ENCODE assay signal across 27 mouse cellular contexts in the genomic region with DNA sequence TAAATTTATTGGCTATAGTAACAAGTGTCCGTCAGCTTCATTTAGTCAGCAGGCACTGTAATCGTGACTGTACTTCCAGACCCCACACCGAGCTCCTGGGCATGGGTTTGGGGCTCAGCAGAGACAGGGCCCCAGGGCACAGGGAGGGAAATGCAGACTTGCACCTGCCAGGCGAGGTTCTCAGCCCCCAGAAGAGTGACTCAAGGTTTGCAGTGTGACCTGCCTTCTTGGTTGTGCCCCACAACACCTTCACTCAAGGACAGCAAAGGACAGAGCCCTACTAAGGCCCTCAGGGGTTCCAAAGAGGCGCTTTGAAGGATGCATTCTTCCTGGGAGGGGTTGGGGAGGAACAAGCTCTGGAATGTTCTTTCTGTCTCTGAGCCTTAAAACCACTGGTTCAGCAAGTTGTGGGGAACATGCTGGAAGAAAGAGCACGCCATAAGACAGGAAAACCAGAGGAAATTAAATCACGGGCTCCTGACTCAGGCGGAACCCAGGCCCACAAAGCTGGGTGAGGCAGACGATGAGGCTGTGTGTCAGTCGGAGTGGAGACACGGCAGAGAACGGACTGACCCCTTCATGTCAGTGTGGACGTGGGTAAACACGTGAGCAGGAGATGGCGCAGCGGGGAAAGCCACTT. TPM values are rescaled to one million over a fixed set of nuclear protein-coding genes. Genes with fewer than 3 reads are reported as not detected.
DNase-seq lines count a peak whose midpoint lies in the region; ATAC-seq and TF ChIP-seq lines count a peak whose summit lies in the region.
"Had no signal": no experiment of that assay in that cellular context is flagged by ENCODE, and none has a peak within 500 bp of the region (broad histone marks: within the 10 kb centered on the region; RNA-seq: fewer than 3 reads in every experiment).

No protein-coding gene starts in this region.

- H3K27me3 ChIP-seq in intestine, embryonic 15.5 days (replicated peaks) = no peaks in the 10 kb centered on the region
- no peaks in the 10 kb centered on the region for H3K27me3 ChIP-seq in intestine, postnatal 0 days (replicated peaks; ENCODE audit: control insufficient read depth, insufficient read depth, low read length)
- H3K27me3 ChIP-seq in midbrain, postnatal 0 days (ENCODE audit: insufficient read depth, low read length) = no peaks in the 10 kb centered on the region
- no peaks in the 10 kb centered on the region for H3K27me3 ChIP-seq in midbrain, embryonic 11.5 days (ENCODE audit: control insufficient read depth, insufficient read depth, low read length)
- H3K27me3 ChIP-seq in liver, embryonic 13.5 days = no peaks in the 10 kb centered on the region
- H3K27me3 ChIP-seq: kidney, embryonic 15.5 days; midbrain, embryonic 12.5 days; stomach, embryonic 15.5 days had no signal

- H3K4me1 ChIP-seq in intestine, embryonic 15.5 days (replicated peaks) = peaks cover 20% of the 10 kb centered on the region
- peaks cover 5% of the 10 kb centered on the region; the same call in 1 of the 2 replicates for H3K4me1 ChIP-seq in intestine, postnatal 0 days (replicated peaks; ENCODE audit: control insufficient read depth, insufficient read depth, low read length)
- peaks cover 9% of the 10 kb centered on the region; the same call in 1 of the 2 replicates for H3K4me1 ChIP-seq in midbrain, postnatal 0 days (ENCODE audit: insufficient read depth, low read length)
- H3K4me1 ChIP-seq in midbrain, embryonic 11.5 days (ENCODE audit: control insufficient read depth, insufficient read depth, low read length) = peaks cover 15% of the 10 kb centered on the region
- peaks cover 28% of the 10 kb centered on the region for H3K4me1 ChIP-seq in bone marrow macrophage, adult 2 months (ENCODE audit: control insufficient read depth, insufficient read depth, low read length)
- peaks cover 47% of the 10 kb centered on the region for H3K4me1 ChIP-seq in liver, embryonic 13.5 days (replicated peaks)

- no peak for DNase-seq in midbrain, postnatal 0 days (ENCODE audit: low spot score)
- DNase-seq in midbrain, embryonic 11.5 days (ENCODE audit: low spot score, missing footprints) = no peak
- no peak for DNase-seq in liver, embryonic 13.5 days
- no peak for DNase-seq in layer of hippocampus, adult 9-11 months
- DNase-seq in gastrocnemius, postnatal 10 days = no peak

- TF ChIP-seq CTCF in intestine, postnatal 0 days (IDR thresholded peaks at IDR 0.05; ENCODE audit: low read depth) = no peak
- TF ChIP-seq CTCF in midbrain, postnatal 0 days (IDR thresholded peaks at IDR 0.05) = no peak
- TF ChIP-seq CTCF in bone marrow macrophage, adult 2 months (IDR thresholded peaks at IDR 0.05; ENCODE audit: low read depth, low read length) = no peak

- H3K9ac ChIP-seq in intestine, embryonic 15.5 days = no peak overlapping the region
- H3K9ac ChIP-seq in intestine, postnatal 0 days (ENCODE audit: low read depth, low read length) = no peak overlapping the region
- H3K9ac ChIP-seq in midbrain, postnatal 0 days (replicated peaks; ENCODE audit: low read length, poor library complexity, severe bottlenecking) = 0 out of 2 replicates have a peak overlapping the region, but pooled peaks have one; percentile 4
- no peak overlapping the region for H3K9ac ChIP-seq in midbrain, embryonic 11.5 days (ENCODE audit: low read length)
- H3K9ac ChIP-seq in liver, embryonic 13.5 days = no peak overlapping the region
- H3K9ac ChIP-seq: kidney, embryonic 15.5 days; stomach, embryonic 15.5 days had no signal

- ATAC-seq in intestine, embryonic 15.5 days = no peak
- ATAC-seq in intestine, postnatal 0 days = no peak
- ATAC-seq in midbrain, postnatal 0 days (ENCODE audit: low FRiP score) = no peak
- ATAC-seq in midbrain, embryonic 11.5 days (ENCODE audit: low FRiP score) = no peak
- ATAC-seq in liver, embryonic 13.5 days (ENCODE audit: low read depth) = no peak
- ATAC-seq: hindbrain, embryonic 16.5 days had no signal

- peak overlapping the region; percentile 90; the same call in 1 of the 2 replicates for H3K27ac ChIP-seq in intestine, embryonic 15.5 days
- H3K27ac ChIP-seq in intestine, postnatal 0 days (ENCODE audit: low read depth, low read length) = no peak overlapping the region
- no peak overlapping the region for H3K27ac ChIP-seq in midbrain, postnatal 0 days (ENCODE audit: low read depth, low read length)
- H3K27ac ChIP-seq in midbrain, embryonic 11.5 days (ENCODE audit: low read depth, low read length) = no peak overlapping the region
- peak overlapping the region; percentile 52 for H3K27ac ChIP-seq in bone marrow macrophage, adult 2 months (ENCODE audit: insufficient read depth, low read depth, low read length)
- peak overlapping the region; percentile 93; the same call in 1 of the 2 replicates for H3K27ac ChIP-seq in liver, embryonic 13.5 days

- no peaks in the 10 kb centered on the region for H3K9me3 ChIP-seq in intestine, embryonic 15.5 days
- H3K9me3 ChIP-seq in intestine, postnatal 0 days (ENCODE audit: control insufficient read depth) = no peaks in the 10 kb centered on the region
- H3K9me3 ChIP-seq in midbrain, postnatal 0 days (ENCODE audit: low read length) = no peaks in the 10 kb centered on the region
- no peaks in the 10 kb centered on the region for H3K9me3 ChIP-seq in midbrain, embryonic 11.5 days (ENCODE audit: control insufficient read depth, low read length)
- no peaks in the 10 kb centered on the region for H3K9me3 ChIP-seq in liver, embryonic 13.5 days (replicated peaks)
- H3K9me3 ChIP-seq: forebrain, embryonic 10.5 days; heart, embryonic 10.5 days; kidney, embryonic 15.5 days; midbrain, embryonic 12.5 days; stomach, embryonic 15.5 days had no signal

- WGBS in intestine, embryonic 15.5 days = 89% methylated on average over 16 of the region's 16 CpGs
- WGBS in intestine, postnatal 0 days = 88% methylated on average over 16 of the region's 16 CpGs
- whole genome bisulfite sequencing in midbrain, postnatal 0 days = 88% methylated on average over 16 of the region's 16 CpGs
- 90% methylated on average over 16 of the region's 16 CpGs for WGBS in midbrain, embryonic 11.5 days
- 83% methylated on average over 16 of the region's 16 CpGs for WGBS in liver, embryonic 13.5 days (ENCODE audit: insufficient replicate concordance)

- H3K4me3 ChIP-seq in intestine, embryonic 15.5 days (replicated peaks) = no peak overlapping the region
- H3K4me3 ChIP-seq in intestine, postnatal 0 days (ENCODE audit: low read depth, low read length) = no peak overlapping the region
- no peak overlapping the region for H3K4me3 ChIP-seq in midbrain, postnatal 0 days (ENCODE audit: low read depth, low read length)
- H3K4me3 ChIP-seq in midbrain, embryonic 11.5 days (ENCODE audit: low read depth, low read length) = no peak overlapping the region
- no peak overlapping the region for H3K4me3 ChIP-seq in bone marrow macrophage, adult 2 months (ENCODE audit: insufficient read depth, low read length)
- H3K4me3 ChIP-seq in liver, embryonic 13.5 days (replicated peaks) = no peak overlapping the region

- no peak for TF ChIP-seq POLR2A in bone marrow macrophage, adult 2 months (IDR thresholded peaks at IDR 0.05; ENCODE audit: borderline replicate concordance, low read depth, low read length)

- H3K4me2 ChIP-seq in intestine, embryonic 15.5 days (replicated peaks) = no peak overlapping the region
- no peak overlapping the region for H3K4me2 ChIP-seq in intestine, postnatal 0 days (replicated peaks; ENCODE audit: low read depth)
- no peak overlapping the region for H3K4me2 ChIP-seq in midbrain, postnatal 0 days (ENCODE audit: low read depth, low read length, poor library complexity, severe bottlenecking)
- no peak overlapping the region for H3K4me2 ChIP-seq in midbrain, embryonic 11.5 days
- H3K4me2 ChIP-seq in liver, embryonic 13.5 days = 0 out of 2 replicates have a peak overlapping the region, but pooled peaks have one; percentile 86

- 0 out of 2 replicates have a peak, but pooled peaks cover 7% of the 10 kb centered on the region for H3K36me3 ChIP-seq in intestine, embryonic 15.5 days
- peaks cover 9% of the 10 kb centered on the region; the same call in 1 of the 2 replicates for H3K36me3 ChIP-seq in intestine, postnatal 0 days (ENCODE audit: control insufficient read depth, insufficient read depth)
- H3K36me3 ChIP-seq in midbrain, postnatal 0 days (ENCODE audit: insufficient read depth, low read length) = peaks cover 13% of the 10 kb centered on the region
- peaks cover 4% of the 10 kb centered on the region for H3K36me3 ChIP-seq in midbrain, embryonic 11.5 days (ENCODE audit: control insufficient read depth, insufficient read depth, low read length)
- H3K36me3 ChIP-seq in liver, embryonic 13.5 days = peaks cover 54% of the 10 kb centered on the region

RNA-seq across cellular contexts. Expression of gene Cyren, which starts 1.4 kb away (rescaled TPM):
- polyA plus RNA-seq in intestine, embryonic 15.5 days (2015; fragmentation: Nextera tagmentation; extraction: Ambion mirVana) = 11.0 and 11.3 TPM in 2 replicates
- polyA plus RNA-seq in intestine, postnatal 0 days (2015; fragmentation: Nextera tagmentation; extraction: Ambion mirVana) = 6.2 and 6.8 TPM in 2 replicates
- total RNA-seq in midbrain, postnatal 0 days (2014; rRNA removed) = 2.8 and 6.0 TPM in 2 replicates
- polyA plus RNA-seq in midbrain, postnatal 0 days (2015; fragmentation: Nextera tagmentation; extraction: Ambion mirVana) = 4.8 and 4.9 TPM in 2 replicates
- polyA plus RNA-seq in midbrain, embryonic 11.5 days (2014; fragmentation: Nextera tagmentation; extraction: Ambion mirVana) = 11.8 TPM in 2 replicates
- 10.6 and 11.6 TPM in 2 replicates for polyA plus RNA-seq in bone marrow macrophage, adult 2 months (2012; ENCODE audit: insufficient read depth, insufficient read length, missing spikeins)
- 10.5 and 10.6 TPM in 2 replicates for polyA plus RNA-seq in liver, embryonic 13.5 days (2015; fragmentation: Nextera tagmentation; extraction: Ambion mirVana)
- total RNA-seq in gastrocnemius, postnatal 10 days (2021) = 1 to 10 TPM; 5.6 TPM

RNA-seq across cellular contexts. Expression of gene Tmem140, which starts 16.3 kb away (rescaled TPM):
- 1.7 and 1.8 TPM in 2 replicates for polyA plus RNA-seq in intestine, embryonic 15.5 days (2015; fragmentation: Nextera tagmentation; extraction: Ambion mirVana)
- 12.9 and 25.0 TPM in 2 replicates for polyA plus RNA-seq in intestine, postnatal 0 days (2015; fragmentation: Nextera tagmentation; extraction: Ambion mirVana)
- 2.5 and 2.8 TPM in 2 replicates for total RNA-seq in midbrain, postnatal 0 days (2014; rRNA removed)
- 0.46 and 0.67 TPM in 2 replicates for polyA plus RNA-seq in midbrain, postnatal 0 days (2015; fragmentation: Nextera tagmentation; extraction: Ambion mirVana)
- 1.00 and 1.3 TPM in 2 replicates for polyA plus RNA-seq in midbrain, embryonic 11.5 days (2014; fragmentation: Nextera tagmentation; extraction: Ambion mirVana)
- 74.9 and 86.3 TPM in 2 replicates for polyA plus RNA-seq in bone marrow macrophage, adult 2 months (2012; ENCODE audit: insufficient read depth, insufficient read length, missing spikeins)
- 2.4 and 2.7 TPM in 2 replicates for polyA plus RNA-seq in liver, embryonic 13.5 days (2015; fragmentation: Nextera tagmentation; extraction: Ambion mirVana)
- total RNA-seq in gastrocnemius, postnatal 10 days (2021) = 10 to 100 TPM; 12.6 to 12.9 TPM

RNA-seq across cellular contexts. Expression of gene Wdr91, which starts 31.5 kb away (rescaled TPM):
- polyA plus RNA-seq in intestine, embryonic 15.5 days (2015; fragmentation: Nextera tagmentation; extraction: Ambion mirVana) = 7.1 and 8.4 TPM in 2 replicates
- 5.7 and 6.9 TPM in 2 replicates for polyA plus RNA-seq in intestine, postnatal 0 days (2015; fragmentation: Nextera tagmentation; extraction: Ambion mirVana)
- total RNA-seq in midbrain, postnatal 0 days (2014; rRNA removed) = 46.2 and 52.6 TPM in 2 replicates
- 17.7 and 19.1 TPM in 2 replicates for polyA plus RNA-seq in midbrain, postnatal 0 days (2015; fragmentation: Nextera tagmentation; extraction: Ambion mirVana)
- 9.8 and 10.4 TPM in 2 replicates for polyA plus RNA-seq in midbrain, embryonic 11.5 days (2014; fragmentation: Nextera tagmentation; extraction: Ambion mirVana)
- polyA plus RNA-seq in bone marrow macrophage, adult 2 months (2012; ENCODE audit: insufficient read depth, insufficient read length, missing spikeins) = 85.3 and 90.3 TPM in 2 replicates
- 12.3 and 13.8 TPM in 2 replicates for polyA plus RNA-seq in liver, embryonic 13.5 days (2015; fragmentation: Nextera tagmentation; extraction: Ambion mirVana)
- 10 to 100 TPM; 12.0 to 15.6 TPM for total RNA-seq in gastrocnemius, postnatal 10 days (2021)

RNA-seq across cellular contexts. Expression of gene Stra8, which starts 40.7 kb away (rescaled TPM):
- polyA plus RNA-seq in intestine, embryonic 15.5 days (2015; fragmentation: Nextera tagmentation; extraction: Ambion mirVana) = not detected in 2 replicates
- not detected in 2 replicates for polyA plus RNA-seq in intestine, postnatal 0 days (2015; fragmentation: Nextera tagmentation; extraction: Ambion mirVana)
- not detected in 2 replicates for total RNA-seq in midbrain, postnatal 0 days (2014; rRNA removed)
- polyA plus RNA-seq in midbrain, postnatal 0 days (2015; fragmentation: Nextera tagmentation; extraction: Ambion mirVana) = not detected in 2 replicates
- polyA plus RNA-seq in midbrain, embryonic 11.5 days (2014; fragmentation: Nextera tagmentation; extraction: Ambion mirVana) = not detected in 2 replicates
- polyA plus RNA-seq in bone marrow macrophage, adult 2 months (2012; ENCODE audit: insufficient read depth, insufficient read length, missing spikeins) = not detected in 2 replicates
- not detected in 2 replicates for polyA plus RNA-seq in liver, embryonic 13.5 days (2015; fragmentation: Nextera tagmentation; extraction: Ambion mirVana)
- total RNA-seq in gastrocnemius, postnatal 10 days (2021) = not detected
- total RNA-seq: adrenal gland, postnatal 10 days; common myeloid progenitor, adult 5-6 weeks; gastrocnemius, adult 18-20 months; hematopoietic stem cell, adult 5-6 weeks; layer of hippocampus, adult 8-10 months; left cerebral cortex, postnatal 14 days had no signal
- polyA plus RNA-seq: brain, embryonic 14.5 days; C2C12; forebrain, embryonic 10.5 days; gonadal fat pad, adult 2 months; heart, embryonic 10.5 days; heart, postnatal 0 days; hindbrain, embryonic 16.5 days; kidney, embryonic 15.5 days; lung, embryonic 16.5 days; midbrain, embryonic 12.5 days; neural tube, embryonic 14.5 days; stomach, embryonic 15.5 days; urinary bladder, adult 2 months had no signal

Comparison
In these comparisons a context has a peak if more than half of its experiments do, and no peak if none do; other contexts are left out.
1. H3K27ac ChIP-seq: peak in intestine, embryonic 15.5 days (single experiment), bone marrow macrophage, adult 2 months (single experiment) and liver, embryonic 13.5 days (single experiment); none in intestine, postnatal 0 days (single experiment), midbrain, postnatal 0 days (single experiment) and midbrain, embryonic 11.5 days (single experiment).